Mouse (Mus musculus): ENCODE measurements around the gene H2afx.

- TF ChIP-seq POLR2A (IDR thresholded peaks at IDR 0.05; ENCODE audit: borderline replicate concordance, control insufficient read depth, low read depth, low read length) (no peak), CTCF (IDR thresholded peaks at IDR 0.05; ENCODE audit: control insufficient read depth, insufficient read depth, low read length) (no peak)
Observed at GRCm38 (mm10) chr9:44336964-44337363, 2.5 kb downstream of the H2afx start.
